Mouse (Mus musculus) limb, embryonic 13.5 days (tissue): ENCODE measurements around the gene Chit1. TPM values are rescaled to one million over a fixed set of nuclear protein-coding genes. Genes with fewer than 3 reads are reported as not detected.
A peak's percentile ranks its signal among the peaks of the same experiment; 100 is the strongest.

Experiments
- ATAC-seq: fragments of 200-750 bp; cut with Nextera tagmentation; 2 replicates; pipeline ENCODE4 v1.8.0; 2017; ENCODE audit warnings: low read depth, moderate number of reproducible peaks, moderate TSS enrichment; ENCODE audit not compliant: low FRiP score
- H3K27ac ChIP-seq: fragments of 300-500 bp; sonication (generic); 2 replicates; pipeline ENCODE4 v1.5.1; 2015; ENCODE audit warnings: inconsistent platforms, mild to moderate bottlenecking, moderate library complexity
- H3K27me3 ChIP-seq: fragments of 300-500 bp; sonication (generic); 2 replicates; pipeline ENCODE4 v1.6.1; 2015; ENCODE audit warnings: mild to moderate bottlenecking, inconsistent platforms
- H3K36me3 ChIP-seq: fragments of 300-500 bp; sonication (generic); 2 replicates; pipeline ENCODE4 v1.6.1; 2015; ENCODE audit warnings: inconsistent platforms, mild to moderate bottlenecking, moderate library complexity
- H3K4me1 ChIP-seq: fragments of 300-500 bp; sonication (generic); 2 replicates; pipeline ENCODE4 v1.6.1; 2015; ENCODE audit warnings: inconsistent platforms
- H3K4me2 ChIP-seq: fragments of 300-500 bp; sonication (generic); replicated peaks from 2 replicates; pipeline ENCODE4 v1.6.1; 2015; ENCODE audit warnings: inconsistent platforms, mild to moderate bottlenecking, moderate library complexity
- H3K4me3 ChIP-seq: fragments of 300-500 bp; sonication (generic); 2 replicates; pipeline ENCODE4 v1.5.1; 2015; ENCODE audit warnings: moderate library complexity, mild to moderate bottlenecking, inconsistent platforms
- H3K9ac ChIP-seq: fragments of 300-500 bp; sonication (generic); 2 replicates; pipeline ENCODE4 v1.6.1; 2015; ENCODE audit warnings: mild to moderate bottlenecking, inconsistent platforms
- H3K9me3 ChIP-seq: fragments of 300-500 bp; sonication (generic); 2 replicates; pipeline ENCODE4 v1.6.1; 2016; ENCODE audit warnings: inconsistent platforms
- WGBS: fragments of 180-500 bp; shearing (Covaris S2); methylation state at CpG from one replicate; pipeline ENCODE4 v1.1.7; 2015; 5-methylcytosine and 5-hydroxymethylcytosine counted together
- polyA plus RNA-seq: library from polyadenylated mRNA; unstranded; fragments of >200 nt; fragmentation: Nextera tagmentation; extraction: Ambion mirVana; gene quantifications from 2 replicates; pipeline ENCODE4 v1.2.1, GENCODE M21; 2015

The Chit1 gene
- polyA plus RNA-seq, 1 experiment from 2014 or later = 0.17 TPM

- no peaks in the 10 kb centered on the region for H3K9me3 ChIP-seq
- peaks cover 58% of the 10 kb centered on the region for H3K4me1 ChIP-seq
- 86% methylated on average over 5 of the region's 5 CpGs for WGBS
- H3K27me3 ChIP-seq = no peaks in the 10 kb centered on the region
- no peak overlapping the region for H3K27ac ChIP-seq
- no peak overlapping the region for H3K4me3 ChIP-seq
- H3K4me2 ChIP-seq = no peak overlapping the region
- H3K36me3 ChIP-seq = peaks cover 10% of the 10 kb centered on the region
- no peak overlapping the region for H3K9ac ChIP-seq
- ATAC-seq = no peak
Observed at GRCm38 (mm10) chr1:134080881-134081450, 30.1 kb upstream of the Chit1 start.

GRCm38 (mm10) chr1:134082987-134083516 lies 28.0 kb upstream of the Chit1 start:
- H3K36me3 ChIP-seq = no peaks in the 10 kb centered on the region
- no peak for ATAC-seq
- H3K9ac ChIP-seq = 0 out of 2 replicates have a peak overlapping the region, but pooled peaks have one; percentile 4
- H3K27ac ChIP-seq = no peak overlapping the region
- whole genome bisulfite sequencing = 52% methylated on average over 11 of the region's 11 CpGs
- H3K4me2 ChIP-seq = no peak overlapping the region
- H3K27me3 ChIP-seq = no peaks in the 10 kb centered on the region
- no peaks in the 10 kb centered on the region for H3K9me3 ChIP-seq
- no peak overlapping the region for H3K4me3 ChIP-seq
- H3K4me1 ChIP-seq = peaks cover 50% of the 10 kb centered on the region

GRCm38 (mm10) chr1:134083676-134084075 lies 27.4 kb upstream of the Chit1 start:
- no peaks in the 10 kb centered on the region for H3K27me3 ChIP-seq
- WGBS = 76% methylated on average over 8 of the region's 8 CpGs
- no peaks in the 10 kb centered on the region for H3K36me3 ChIP-seq
- no peak for ATAC-seq
- peaks cover 46% of the 10 kb centered on the region for H3K4me1 ChIP-seq
- H3K4me3 ChIP-seq = no peak overlapping the region
- H3K9ac ChIP-seq = 0 out of 2 replicates have a peak overlapping the region, but pooled peaks have one; percentile 4
- no peak overlapping the region for H3K27ac ChIP-seq
- no peaks in the 10 kb centered on the region for H3K9me3 ChIP-seq
- H3K4me2 ChIP-seq = no peak overlapping the region

GRCm38 (mm10) chr1:134084128-134084527 lies 26.9 kb upstream of the Chit1 start:
- Histone ChIP-seq H3K9me3 (no peaks in the 10 kb centered on the region), H3K27me3 (no peaks in the 10 kb centered on the region), H3K4me3 (no peak overlapping the region), H3K4me2 (no peak overlapping the region), H3K36me3 (no peaks in the 10 kb centered on the region), H3K27ac (no peak overlapping the region), H3K9ac (no peak overlapping the region), H3K4me1 (peaks cover 46% of the 10 kb centered on the region)
- 89% methylated on average over 3 of the region's 3 CpGs for WGBS
- ATAC-seq = no peak

- Histone ChIP-seq H3K4me1 (peaks cover 38% of the 10 kb centered on the region), H3K9me3 (no peaks in the 10 kb centered on the region), H3K27me3 (no peaks in the 10 kb centered on the region), H3K27ac (no peak overlapping the region; the same call in 1 of the 2 replicates), H3K4me3 (no peak overlapping the region), H3K36me3 (no peaks in the 10 kb centered on the region), H3K4me2 (no peak overlapping the region), H3K9ac (no peak overlapping the region)
- WGBS = 20% methylated on average over 3 of the region's 3 CpGs
- ATAC-seq = no peak
Observed at GRCm38 (mm10) chr1:134086017-134086416, 25.0 kb upstream of the Chit1 start.

GRCm38 (mm10) chr1:134086811-134087398 lies 24.1 kb upstream of the Chit1 start:
- H3K4me1 ChIP-seq = peaks cover 38% of the 10 kb centered on the region
- H3K36me3 ChIP-seq = no peaks in the 10 kb centered on the region
- H3K9ac ChIP-seq = no peak overlapping the region; the same call in 1 of the 2 replicates
- no peaks in the 10 kb centered on the region for H3K9me3 ChIP-seq
- H3K27me3 ChIP-seq = no peaks in the 10 kb centered on the region
- H3K4me2 ChIP-seq = peak overlapping the region; percentile 14
- no peak overlapping the region for H3K27ac ChIP-seq
- no peak for ATAC-seq
- 51% methylated on average over 16 of the region's 16 CpGs for WGBS
- no peak overlapping the region for H3K4me3 ChIP-seq

- Histone ChIP-seq H3K9ac (no peak overlapping the region), H3K4me2 (no peak overlapping the region), H3K27me3 (no peaks in the 10 kb centered on the region), H3K27ac (no peak overlapping the region), H3K4me1 (peaks cover 42% of the 10 kb centered on the region), H3K9me3 (no peaks in the 10 kb centered on the region), H3K36me3 (no peaks in the 10 kb centered on the region), H3K4me3 (no peak overlapping the region)
- WGBS = 87% methylated on average over 7 of the region's 7 CpGs
- ATAC-seq = no peak
Observed at GRCm38 (mm10) chr1:134089074-134089473, 22.0 kb upstream of the Chit1 start.

- Histone ChIP-seq H3K27ac (no peak overlapping the region), H3K4me3 (no peak overlapping the region), H3K4me1 (peaks cover 42% of the 10 kb centered on the region), H3K9ac (no peak overlapping the region), H3K27me3 (no peaks in the 10 kb centered on the region), H3K4me2 (no peak overlapping the region), H3K36me3 (no peaks in the 10 kb centered on the region), H3K9me3 (no peaks in the 10 kb centered on the region)
- WGBS = 74% methylated on average over 3 of the region's 3 CpGs
- no peak for ATAC-seq
Observed at GRCm38 (mm10) chr1:134091851-134092250, 19.2 kb upstream of the Chit1 start.

GRCm38 (mm10) chr1:134092368-134092767 lies 18.7 kb upstream of the Chit1 start:
- H3K4me1 ChIP-seq = peaks cover 41% of the 10 kb centered on the region
- peak overlapping the region; percentile 68; the same call in 1 of the 2 replicates for H3K9ac ChIP-seq
- peak overlapping the region; percentile 50 for H3K4me3 ChIP-seq
- WGBS = 22% methylated on average over 6 of the region's 6 CpGs
- no peak for ATAC-seq
- no peaks in the 10 kb centered on the region for H3K9me3 ChIP-seq
- H3K27me3 ChIP-seq = no peaks in the 10 kb centered on the region
- no peaks in the 10 kb centered on the region for H3K36me3 ChIP-seq
- H3K27ac ChIP-seq = peak overlapping the region; percentile 83
- H3K4me2 ChIP-seq = peak overlapping the region; percentile 88

- Histone ChIP-seq H3K9ac (peak overlapping the region; percentile 68), H3K27ac (peak overlapping the region; percentile 83), H3K4me1 (peaks cover 46% of the 10 kb centered on the region), H3K4me2 (peak overlapping the region; percentile 88), H3K4me3 (peak overlapping the region; percentile 50), H3K27me3 (no peaks in the 10 kb centered on the region), H3K36me3 (no peaks in the 10 kb centered on the region), H3K9me3 (no peaks in the 10 kb centered on the region)
- ATAC-seq = peak; percentile 93
- WGBS = 2% methylated on average over 43 of the region's 43 CpGs
Observed at GRCm38 (mm10) chr1:134092852-134093770, 17.9 kb upstream of the Chit1 start.

GRCm38 (mm10) chr1:134093771-134094526 lies 17.1 kb upstream of the Chit1 start:
- Histone ChIP-seq H3K27me3 (no peaks in the 10 kb centered on the region), H3K27ac (peak overlapping the region; percentile 83; the same call in 1 of the 2 replicates), H3K4me3 (peak overlapping the region; percentile 50), H3K9ac (peak overlapping the region; percentile 68; the same call in 1 of the 2 replicates), H3K4me1 (peaks cover 54% of the 10 kb centered on the region), H3K36me3 (no peaks in the 10 kb centered on the region), H3K9me3 (no peaks in the 10 kb centered on the region), H3K4me2 (peak overlapping the region; percentile 88)
- ATAC-seq = no peak
- WGBS = 61% methylated on average over 13 of the region's 13 CpGs
